Mouse (Mus musculus): ENCODE measurements at regions not wholly inside any gene's neighbourhood (a gene's known extent, or its start where the extent isn't known, plus 50 kb on each side); places are given as distances from the start of the nearest gene placed in this dataset.
"Not testable (repeated sequence)": the region's sequence is repeated elsewhere in the genome, so short reads cannot be mapped to it uniquely, and the experiment has no call there.

GRCm38 (mm10) chr10:68963090-68963489 lies 188.1 kb upstream of the Rhobtb1 start:
- DNase-seq, result no peak

GRCm38 (mm10) chr10:68965271-68965670 lies 186.0 kb upstream of the Rhobtb1 start:
- no peak for DNase-seq

- DNase-seq, result no peak
Measured at GRCm38 (mm10) chr10:68967976-68968968, 183.0 kb upstream of the Rhobtb1 start.

- no peak for DNase-seq
Measured at GRCm38 (mm10) chr10:68970521-68970920, 180.7 kb upstream of the Rhobtb1 start.

GRCm38 (mm10) chr10:68974771-68975170 lies 176.5 kb upstream of the Rhobtb1 start:
- DNase-seq, result no peak

- no peak for DNase-seq
Measured at GRCm38 (mm10) chr10:68976443-68977025, 174.7 kb upstream of the Rhobtb1 start.

GRCm38 (mm10) chr10:68978115-68978514 lies 173.1 kb upstream of the Rhobtb1 start:
- DNase-seq, result no peak

GRCm38 (mm10) chr10:68979949-68980348 lies 171.3 kb upstream of the Rhobtb1 start:
- no peak for DNase-seq

- DNase-seq, result no peak
Measured at GRCm38 (mm10) chr10:68982288-68982687, 168.9 kb upstream of the Rhobtb1 start.

GRCm38 (mm10) chr10:68990584-68990983 lies 160.7 kb upstream of the Rhobtb1 start:
- DNase-seq, result no peak

GRCm38 (mm10) chr10:68999610-69000009 lies 151.6 kb upstream of the Rhobtb1 start:
- DNase-seq, result no peak

GRCm38 (mm10) chr10:69001654-69002435 lies 149.4 kb upstream of the Rhobtb1 start:
- DNase-seq, result peak; percentile 7

- peak; percentile 66 for DNase-seq
Measured at GRCm38 (mm10) chr10:69005199-69005872, 145.9 kb upstream of the Rhobtb1 start.

GRCm38 (mm10) chr10:69008679-69009078 lies 142.6 kb upstream of the Rhobtb1 start:
- DNase-seq, result not testable (repeated sequence)

- DNase-seq, result no peak
Measured at GRCm38 (mm10) chr10:69020811-69021743, 130.2 kb upstream of the Rhobtb1 start.

GRCm38 (mm10) chr10:69033410-69033809 lies 117.8 kb upstream of the Rhobtb1 start:
- no peak for DNase-seq

GRCm38 (mm10) chr10:69034390-69035120 lies 116.7 kb upstream of the Rhobtb1 start:
- DNase-seq, result no peak

GRCm38 (mm10) chr10:69035536-69035935 lies 115.7 kb upstream of the Rhobtb1 start:
- not testable (repeated sequence) for DNase-seq

- no peak for DNase-seq
Measured at GRCm38 (mm10) chr10:69036096-69036495, 115.1 kb upstream of the Rhobtb1 start.

GRCm38 (mm10) chr10:69044171-69044651 lies 107.0 kb upstream of the Rhobtb1 start:
- DNase-seq, result no peak

GRCm38 (mm10) chr10:69045275-69045674 lies 106.0 kb upstream of the Rhobtb1 start:
- DNase-seq, result no peak

Data from liver (tissue).